In the genomic region with DNA sequence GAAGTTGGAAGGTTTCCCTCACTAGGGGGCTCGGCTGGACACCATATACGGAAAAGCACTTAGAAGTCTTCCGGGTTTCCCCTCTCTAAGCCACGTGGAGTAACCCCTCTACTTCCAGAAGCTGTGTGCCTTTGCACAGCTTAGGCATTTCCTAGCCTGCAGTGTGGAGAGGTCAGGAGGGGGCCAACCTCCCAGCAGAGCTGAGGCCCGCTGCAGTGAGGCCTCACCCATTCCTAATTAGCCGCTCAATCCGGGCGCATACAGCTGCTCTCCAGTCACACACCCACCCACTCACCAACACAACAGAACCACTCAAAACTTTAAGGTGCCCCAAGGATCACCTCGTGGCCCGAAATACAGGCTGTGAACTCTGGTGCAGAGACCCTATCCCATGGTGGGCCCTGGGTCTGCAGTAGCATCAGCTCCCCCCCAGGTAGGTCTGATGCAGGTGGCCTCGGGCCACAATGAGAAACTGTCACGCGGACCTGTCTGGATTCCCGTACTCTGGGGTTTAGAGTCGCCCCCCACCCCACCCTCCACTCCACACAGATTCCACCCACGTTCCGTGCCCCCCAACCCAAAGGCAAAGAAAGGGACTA, we compare ENCODE assay signal across 8 mouse cellular contexts. TPM values are rescaled to one million over a fixed set of nuclear protein-coding genes. Genes with fewer than 3 reads are reported as not detected.
DNase-seq lines count a peak whose midpoint lies in the region; ATAC-seq lines count a peak whose summit lies in the region.

No protein-coding gene starts in this region.

- intact Hi-C loops in left cerebral cortex, postnatal 4 days (cut with DNase I): loop anchor here (5.0 kb wide), 1 partner anchor 87 kb away; no protein-coding TSS in a partner anchor

- peak overlapping the region; percentile 59 for H3K9ac ChIP-seq in kidney, embryonic 15.5 days
- H3K9ac ChIP-seq in intestine, embryonic 15.5 days: peak overlapping the region; percentile 60
- peak overlapping the region; percentile 67 for H3K9ac ChIP-seq in neural tube, embryonic 14.5 days (replicated peaks; ENCODE audit: low read depth, low read length)

- no peak for DNase-seq in kidney, adult 8-10 months
- DNase-seq in embryo, embryonic 9.5 days (ENCODE audit: extremely low spot score): peak; percentile 44
- DNase-seq in left cerebral cortex, postnatal 4 days: no peak
- no peak for DNase-seq in frontal cortex, postnatal 36 days (ENCODE audit: low spot score in 2 of 2)

- no peaks in the 10 kb centered on the region for H3K36me3 ChIP-seq in kidney, embryonic 15.5 days
- no peaks in the 10 kb centered on the region for H3K36me3 ChIP-seq in intestine, embryonic 15.5 days
- no peaks in the 10 kb centered on the region for H3K36me3 ChIP-seq in neural tube, embryonic 14.5 days (ENCODE audit: control insufficient read depth, insufficient read depth, low read length)

- H3K27me3 ChIP-seq in kidney, embryonic 15.5 days: peaks cover 24% of the 10 kb centered on the region
- no peaks in the 10 kb centered on the region for H3K27me3 ChIP-seq in intestine, embryonic 15.5 days (replicated peaks)
- H3K27me3 ChIP-seq in neural tube, embryonic 14.5 days (ENCODE audit: control insufficient read depth, insufficient read depth, low read length): peaks cover 3% of the 10 kb centered on the region; the same call in 1 of the 2 replicates

- 4% methylated on average over 17 of the region's 17 CpGs for WGBS in kidney, embryonic 15.5 days
- WGBS in intestine, embryonic 15.5 days: 2% methylated on average over 17 of the region's 17 CpGs
- WGBS in neural tube, embryonic 14.5 days: 4% methylated on average over 17 of the region's 17 CpGs

- peaks cover 22% of the 10 kb centered on the region for H3K4me1 ChIP-seq in kidney, embryonic 15.5 days
- H3K4me1 ChIP-seq in intestine, embryonic 15.5 days (replicated peaks): peaks cover 16% of the 10 kb centered on the region
- peaks cover 9% of the 10 kb centered on the region for H3K4me1 ChIP-seq in neural tube, embryonic 14.5 days (ENCODE audit: control insufficient read depth, insufficient read depth, low read length)

- H3K9me3 ChIP-seq in kidney, embryonic 15.5 days (replicated peaks): peaks cover 4% of the 10 kb centered on the region; the same call in 1 of the 2 replicates
- H3K9me3 ChIP-seq in intestine, embryonic 15.5 days: no peaks in the 10 kb centered on the region
- H3K9me3 ChIP-seq in neural tube, embryonic 14.5 days (ENCODE audit: control insufficient read depth, low read length): no peaks in the 10 kb centered on the region

- H3K27ac ChIP-seq in kidney, embryonic 15.5 days: no peak overlapping the region
- H3K27ac ChIP-seq in intestine, embryonic 15.5 days: no peak overlapping the region; the same call in 1 of the 2 replicates
- H3K27ac ChIP-seq in neural tube, embryonic 14.5 days (ENCODE audit: low read depth, low read length): no peak overlapping the region

- H3K4me2 ChIP-seq in kidney, embryonic 15.5 days: peak overlapping the region; percentile 98
- peak overlapping the region; percentile 97 for H3K4me2 ChIP-seq in intestine, embryonic 15.5 days (replicated peaks)
- peak overlapping the region; percentile 95 for H3K4me2 ChIP-seq in neural tube, embryonic 14.5 days (ENCODE audit: low read depth, low read length)

- peak; percentile 59 for ATAC-seq in kidney, embryonic 15.5 days (replicated peaks; ENCODE audit: low FRiP score)
- peak; percentile 66 for ATAC-seq in intestine, embryonic 15.5 days
- peak; percentile 41 for ATAC-seq in neural tube, embryonic 14.5 days (ENCODE audit: low read depth)
- ATAC-seq in erythroid progenitor cell, adult 5-6 weeks (replicated peaks; ENCODE audit: low FRiP score, poor library complexity, severe bottlenecking): no peak

- H3K4me3 ChIP-seq in kidney, embryonic 15.5 days (replicated peaks): peak overlapping the region; percentile 67
- peak overlapping the region; percentile 75 for H3K4me3 ChIP-seq in intestine, embryonic 15.5 days (replicated peaks)
- H3K4me3 ChIP-seq in neural tube, embryonic 14.5 days (ENCODE audit: low read depth, low read length): peak overlapping the region; percentile 59

RNA-seq across cellular contexts. Expression of a gene that starts 0.9 kb away (rescaled TPM):
- polyA plus RNA-seq in kidney, embryonic 15.5 days (2015; fragmentation: Nextera tagmentation; extraction: Ambion mirVana): 3.5 and 4.6 TPM in 2 replicates
- 8.5 and 9.4 TPM in 2 replicates for polyA plus RNA-seq in intestine, embryonic 15.5 days (2015; fragmentation: Nextera tagmentation; extraction: Ambion mirVana)
- 6.3 and 8.6 TPM in 2 replicates for polyA plus RNA-seq in neural tube, embryonic 14.5 days (2014; fragmentation: Nextera tagmentation; extraction: Ambion mirVana)
- 10 to 100 TPM; 32.3 to 33.9 TPM for total RNA-seq in left cerebral cortex, postnatal 4 days (2021)
- total RNA-seq in erythroid progenitor cell, adult 5-6 weeks (2015; ENCODE audit: low replicate concordance): not detected in 2 replicates
- not detected in 2 replicates for total RNA-seq in erythroid progenitor cell, adult 5-6 weeks (2017; ENCODE audit: low replicate concordance)
